Mouse (Mus musculus) limb, embryonic 12.5 days (tissue): ENCODE results near the gene Gm26992. TPM values are rescaled to one million over a fixed set of nuclear protein-coding genes. Genes with fewer than 3 reads are reported as not detected.
A peak's percentile ranks its signal among the peaks of the same experiment; 100 is the strongest.
"Not testable (repeated sequence)": the region's sequence is repeated elsewhere in the genome, so short reads cannot be mapped to it uniquely, and the experiment has no call there.

Experiments
- ATAC-seq: fragments of 200-750 bp; cut with Nextera tagmentation; 2 replicates; pipeline ENCODE4 v1.8.0; 2017; ENCODE audit warnings: low read depth, moderate TSS enrichment; ENCODE audit not compliant: insufficient number of reproducible peaks, insufficient read depth, low FRiP score, low TSS enrichment
- H3K27ac ChIP-seq: fragments of 300-500 bp; sonication (generic); 2 replicates; pipeline ENCODE4 v1.5.1; 2016; ENCODE audit warnings: mild to moderate bottlenecking, moderate library complexity
- H3K27me3 ChIP-seq: fragments of 300-500 bp; sonication (generic); 2 replicates; pipeline ENCODE4 v1.6.1; 2016; ENCODE audit warnings: mild to moderate bottlenecking, moderate library complexity
- H3K36me3 ChIP-seq: fragments of 300-500 bp; sonication (generic); 2 replicates; pipeline ENCODE4 v1.6.1; 2016; ENCODE audit warnings: mild to moderate bottlenecking, moderate library complexity
- H3K4me1 ChIP-seq: fragments of 300-500 bp; sonication (generic); replicated peaks from 2 replicates; pipeline ENCODE4 v1.6.1; 2016
- H3K4me2 ChIP-seq: fragments of 300-500 bp; sonication (generic); 2 replicates; pipeline ENCODE4 v1.6.1; 2016; ENCODE audit warnings: mild to moderate bottlenecking, moderate library complexity
- H3K4me3 ChIP-seq: fragments of 300-500 bp; sonication (generic); replicated peaks from 2 replicates; pipeline ENCODE4 v1.5.1; 2016; ENCODE audit warnings: mild to moderate bottlenecking
- H3K9ac ChIP-seq: fragments of 300-500 bp; sonication (generic); replicated peaks from 2 replicates; pipeline ENCODE4 v1.6.1; 2016; ENCODE audit warnings: mild to moderate bottlenecking, moderate library complexity
- H3K9me3 ChIP-seq: fragments of 300-500 bp; sonication (generic); 2 replicates; pipeline ENCODE4 v1.6.1; 2016; ENCODE audit warnings: mild to moderate bottlenecking, moderate library complexity
- WGBS: fragments of 180-500 bp; shearing (Covaris S2); methylation state at CpG from one replicate; pipeline ENCODE4 v1.1.7; 2016; 5-methylcytosine and 5-hydroxymethylcytosine counted together
- polyA plus RNA-seq: library from polyadenylated mRNA; unstranded; fragments of >200 nt; fragmentation: Nextera tagmentation; extraction: Ambion mirVana; gene quantifications from 2 replicates; pipeline ENCODE4 v1.2.1, GENCODE M21; 2016

Gm26992 gene
- polyA plus RNA-seq, 1 experiment from 2014 or later: not detected

- peak; percentile 52; the same call in 1 of the 2 replicates for ATAC-seq
- H3K27me3 ChIP-seq: peaks cover 30% of the 10 kb centered on the region
- H3K9me3 ChIP-seq: no peaks in the 10 kb centered on the region
- peak overlapping the region; percentile 41 for H3K4me3 ChIP-seq
- H3K36me3 ChIP-seq: no peaks in the 10 kb centered on the region
- H3K27ac ChIP-seq: no peak overlapping the region
- peak overlapping the region; percentile 5; the same call in 1 of the 2 replicates for H3K9ac ChIP-seq
- no peaks in the 10 kb centered on the region for H3K4me1 ChIP-seq
- WGBS: 9% methylated on average over 34 of the region's 34 CpGs
- H3K4me2 ChIP-seq: peak overlapping the region; percentile 72
These were observed 25.8 kb downstream of the Gm26992 start for GRCm38 (mm10) chrX:103447539-103448169.

DNA sequence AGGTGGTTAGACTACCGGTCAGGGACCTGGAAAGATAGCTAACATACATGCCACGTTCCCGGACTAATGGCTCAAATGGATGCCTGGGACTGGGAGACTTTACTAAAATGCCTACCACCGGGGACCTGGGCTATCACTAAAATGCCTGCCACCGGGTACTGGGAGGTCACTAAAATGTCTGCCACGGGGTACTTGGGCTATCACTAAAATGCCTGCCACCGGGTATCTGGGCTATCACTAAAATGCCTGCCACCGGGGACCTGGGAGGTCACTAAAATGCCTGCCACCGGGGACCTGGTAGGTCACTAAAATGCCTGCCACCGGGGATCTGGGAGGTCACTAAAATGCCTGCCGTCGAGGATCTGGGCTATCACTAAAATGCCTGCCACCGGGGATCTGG, 26.6 kb downstream of the Gm26992 start:
- not testable (repeated sequence) for H3K36me3 ChIP-seq, H3K27ac ChIP-seq, ATAC-seq, H3K9me3 ChIP-seq, H3K4me1 ChIP-seq, H3K9ac ChIP-seq
- peaks cover 30% of the 10 kb centered on the region for H3K27me3 ChIP-seq
- WGBS: 54% methylated on average over 12 of the region's 13 CpGs
- H3K4me3 ChIP-seq: peak overlapping the region; percentile 41; the same call in 1 of the 2 replicates
- H3K4me2 ChIP-seq: peak overlapping the region; percentile 72; the same call in 1 of the 2 replicates

DNA sequence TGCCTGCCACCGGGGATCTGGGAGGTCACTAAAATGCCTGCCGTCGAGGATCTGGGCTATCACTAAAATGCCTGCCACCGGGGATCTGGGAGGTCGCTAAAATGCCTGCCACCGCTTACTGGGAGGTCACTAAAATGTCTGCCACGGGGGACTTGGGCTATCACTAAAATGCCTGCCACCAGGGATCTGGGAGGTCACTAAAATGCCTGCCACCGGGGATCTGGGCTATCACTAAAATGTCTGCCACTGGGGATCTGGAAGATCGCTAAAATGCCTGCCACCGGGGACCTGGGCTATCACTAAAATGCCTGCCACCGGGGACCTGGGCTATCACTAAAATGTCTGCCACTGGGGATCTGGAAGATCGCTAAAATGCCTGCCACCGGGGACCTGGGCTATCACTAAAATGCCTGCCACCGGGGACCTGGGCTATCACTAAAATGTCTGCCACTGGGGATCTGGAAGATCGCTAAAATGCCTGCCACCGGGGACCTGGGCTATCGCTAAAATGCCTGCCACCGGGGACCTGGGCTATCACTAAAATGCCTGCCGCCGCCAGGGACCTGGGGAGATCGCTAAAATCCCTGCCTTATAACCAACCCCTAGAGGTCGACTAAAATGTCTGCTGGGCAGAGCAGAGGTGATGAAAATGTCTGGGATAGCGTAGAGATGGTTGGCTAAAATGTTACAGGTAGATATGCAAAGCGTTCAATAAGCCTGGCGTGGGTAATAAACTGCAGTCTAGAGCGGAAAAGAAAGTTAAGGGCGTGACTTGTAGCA, 27.3 kb downstream of the Gm26992 start:
- ATAC-seq, H3K4me1 ChIP-seq, H3K9me3 ChIP-seq, H3K4me2 ChIP-seq, H3K9ac ChIP-seq, H3K4me3 ChIP-seq, H3K36me3 ChIP-seq, H3K27ac ChIP-seq: not testable (repeated sequence)
- WGBS: 73% methylated on average over 20 of the region's 27 CpGs
- H3K27me3 ChIP-seq: peaks cover 30% of the 10 kb centered on the region

DNA sequence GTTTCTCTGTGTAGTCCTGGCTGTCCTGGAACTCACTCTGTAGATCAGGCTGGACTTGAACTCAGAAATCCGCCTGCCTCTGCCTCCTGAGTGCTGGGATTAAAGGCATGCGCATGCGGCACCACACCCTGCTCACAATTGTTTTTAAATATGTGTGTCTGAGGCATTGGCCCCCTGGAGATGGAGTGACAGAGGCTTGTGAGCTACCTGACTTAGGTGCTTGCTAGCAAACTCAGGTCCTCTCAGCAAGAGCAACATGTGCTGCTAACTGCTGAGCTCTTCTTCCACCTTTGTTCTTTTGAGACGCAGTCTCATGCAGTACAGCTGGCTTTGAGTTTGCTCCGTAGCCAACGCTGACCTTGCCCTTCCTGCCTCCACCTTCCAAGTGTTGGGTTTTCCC, 31.0 kb downstream of the Gm26992 start:
- H3K4me1 ChIP-seq: no peaks in the 10 kb centered on the region
- no peak overlapping the region for H3K9ac ChIP-seq
- no peak overlapping the region for H3K27ac ChIP-seq
- no peaks in the 10 kb centered on the region for H3K9me3 ChIP-seq
- H3K36me3 ChIP-seq: no peaks in the 10 kb centered on the region
- WGBS: 83% methylated on average over 6 of the region's 6 CpGs
- peaks cover 11% of the 10 kb centered on the region for H3K27me3 ChIP-seq
- H3K4me2 ChIP-seq: no peak overlapping the region
- ATAC-seq: no peak
- no peak overlapping the region for H3K4me3 ChIP-seq

DNA sequence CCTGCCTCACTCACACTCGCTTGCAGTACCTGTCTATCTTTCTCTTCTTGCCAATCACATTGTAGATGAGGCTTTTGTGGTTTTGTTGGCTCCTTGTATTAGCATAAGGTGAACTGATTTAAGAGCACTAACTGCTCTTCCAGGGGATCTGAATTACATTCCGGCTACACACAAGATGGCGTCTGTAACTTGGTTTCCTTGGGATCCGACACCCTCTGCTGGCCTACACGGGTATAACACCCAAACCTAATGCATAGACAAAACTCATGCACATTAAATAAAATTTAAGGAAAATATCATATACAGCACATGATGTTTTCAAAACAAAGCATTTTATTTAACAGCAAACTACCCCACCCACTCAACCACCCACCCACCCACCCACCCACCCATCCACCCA, 38.2 kb downstream of the Gm26992 start:
- Histone ChIP-seq H3K36me3 (no peaks in the 10 kb centered on the region), H3K4me2 (no peak overlapping the region), H3K9ac (no peak overlapping the region), H3K9me3 (no peaks in the 10 kb centered on the region), H3K4me3 (no peak overlapping the region), H3K27me3 (no peaks in the 10 kb centered on the region), H3K4me1 (no peaks in the 10 kb centered on the region), H3K27ac (no peak overlapping the region)
- no peak for ATAC-seq
- 69% methylated on average over 5 of the region's 5 CpGs for WGBS

- no peaks in the 10 kb centered on the region for H3K27me3 ChIP-seq
- no peak for ATAC-seq
- no peaks in the 10 kb centered on the region for H3K4me1 ChIP-seq
- 83% methylated on average over 2 of the region's 2 CpGs for WGBS
- no peak overlapping the region for H3K9ac ChIP-seq
- H3K9me3 ChIP-seq: no peaks in the 10 kb centered on the region
- no peak overlapping the region for H3K27ac ChIP-seq
- H3K4me3 ChIP-seq: no peak overlapping the region
- H3K36me3 ChIP-seq: no peaks in the 10 kb centered on the region
- no peak overlapping the region for H3K4me2 ChIP-seq
These were observed 47.2 kb downstream of the Gm26992 start for GRCm38 (mm10) chrX:103468998-103469397.

DNA sequence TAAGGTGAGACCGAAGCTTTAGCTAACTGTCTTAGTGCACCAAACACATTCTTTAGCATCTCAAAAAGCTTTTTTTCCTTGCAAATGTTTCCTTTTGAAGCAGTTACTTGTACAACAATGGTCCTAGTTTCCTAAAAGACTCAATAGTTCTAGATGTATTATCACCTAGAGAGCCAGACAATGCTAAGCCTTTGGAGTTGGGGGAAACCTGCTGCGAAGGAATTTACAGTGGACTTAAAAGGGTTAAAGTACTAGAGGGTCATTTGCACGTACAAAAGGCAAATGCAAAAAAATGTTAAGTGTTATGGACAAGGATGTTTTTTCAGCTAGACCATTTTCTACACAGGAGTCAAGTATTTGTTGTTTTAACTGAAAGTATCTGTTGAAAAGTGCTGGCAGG, 50.5 kb downstream of the Gm26992 start:
- H3K9ac ChIP-seq: no peak overlapping the region
- no peak overlapping the region for H3K4me3 ChIP-seq
- no peaks in the 10 kb centered on the region for H3K9me3 ChIP-seq
- H3K27me3 ChIP-seq: no peaks in the 10 kb centered on the region
- no peak for ATAC-seq
- H3K36me3 ChIP-seq: no peaks in the 10 kb centered on the region
- no peaks in the 10 kb centered on the region for H3K4me1 ChIP-seq
- no peak overlapping the region for H3K27ac ChIP-seq
- H3K4me2 ChIP-seq: no peak overlapping the region
- WGBS: 82% methylated on average over 3 of the region's 3 CpGs

DNA sequence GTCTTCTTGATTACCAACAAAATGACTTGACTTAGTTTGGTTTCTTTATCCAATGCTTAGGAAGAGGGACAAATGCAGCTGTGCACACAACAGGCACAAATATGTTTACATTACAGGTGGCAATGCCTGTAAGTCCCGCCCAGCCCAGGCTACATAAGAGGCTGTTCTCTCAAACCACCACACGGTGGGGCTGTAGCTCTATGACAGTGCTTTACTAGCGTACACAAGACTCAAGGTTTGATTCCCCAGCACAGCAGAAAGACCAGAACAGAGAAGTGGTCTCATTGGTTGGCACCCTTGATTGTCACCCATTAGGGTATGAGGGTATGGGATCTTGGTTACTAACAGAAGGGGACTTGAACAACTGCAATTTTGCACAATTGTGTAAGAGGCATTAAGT, 55.7 kb downstream of the Gm26992 start:
- WGBS: 13% methylated on average over 3 of the region's 3 CpGs
- no peak for ATAC-seq
- Histone ChIP-seq H3K4me3 (no peak overlapping the region), H3K27ac (no peak overlapping the region), H3K9ac (no peak overlapping the region), H3K9me3 (no peaks in the 10 kb centered on the region), H3K4me2 (no peak overlapping the region), H3K4me1 (no peaks in the 10 kb centered on the region), H3K36me3 (no peaks in the 10 kb centered on the region), H3K27me3 (no peaks in the 10 kb centered on the region)

DNA sequence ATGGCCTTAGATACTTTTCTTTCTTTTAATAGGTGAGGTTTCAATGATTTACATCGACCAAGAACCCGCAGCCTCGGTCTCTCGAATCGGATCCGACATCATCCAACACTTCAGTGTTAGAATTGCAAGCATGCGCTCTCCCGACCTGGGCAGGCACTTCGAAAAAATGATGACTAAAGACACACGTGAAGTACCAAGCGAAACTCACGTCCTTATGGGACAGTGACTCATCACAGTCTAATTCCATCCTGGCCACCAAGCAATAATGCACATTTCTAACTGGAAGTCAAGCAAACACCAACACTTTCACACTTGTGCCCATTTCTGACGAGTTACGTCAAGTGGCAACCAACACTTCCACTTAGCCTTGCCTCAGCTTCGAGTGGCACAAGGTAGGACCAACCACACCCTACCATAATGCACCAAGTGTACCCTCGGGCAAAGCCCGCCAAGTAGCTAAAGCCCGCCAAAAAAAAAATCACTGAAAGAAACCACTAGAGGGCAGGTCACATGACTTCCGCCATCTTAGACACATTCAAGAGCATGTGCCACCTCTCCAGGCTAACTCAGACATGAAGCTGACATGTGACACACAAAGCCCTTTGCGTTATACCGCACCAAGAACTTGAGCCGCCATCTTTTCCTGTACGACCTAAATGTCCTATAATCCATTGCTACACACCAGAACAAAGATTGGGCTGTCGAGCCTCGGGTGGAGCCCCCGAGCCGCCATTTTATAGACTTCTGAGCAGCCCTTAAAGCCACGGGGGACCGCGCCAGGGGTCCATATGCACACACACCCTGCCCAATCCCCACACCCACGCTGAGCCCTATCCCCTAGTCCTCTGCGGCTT, 59.7 kb downstream of the Gm26992 start:
- peak; percentile 64; the same call in 1 of the 2 replicates for ATAC-seq
- Histone ChIP-seq H3K27ac (peak overlapping the region; percentile 82), H3K9me3 (no peaks in the 10 kb centered on the region), H3K4me3 (peak overlapping the region; percentile 42), H3K36me3 (no peaks in the 10 kb centered on the region), H3K4me1 (no peaks in the 10 kb centered on the region), H3K9ac (peak overlapping the region; percentile 57), H3K4me2 (peak overlapping the region; percentile 49), H3K27me3 (no peaks in the 10 kb centered on the region)
- 74% methylated on average over 32 of the region's 32 CpGs for WGBS

DNA sequence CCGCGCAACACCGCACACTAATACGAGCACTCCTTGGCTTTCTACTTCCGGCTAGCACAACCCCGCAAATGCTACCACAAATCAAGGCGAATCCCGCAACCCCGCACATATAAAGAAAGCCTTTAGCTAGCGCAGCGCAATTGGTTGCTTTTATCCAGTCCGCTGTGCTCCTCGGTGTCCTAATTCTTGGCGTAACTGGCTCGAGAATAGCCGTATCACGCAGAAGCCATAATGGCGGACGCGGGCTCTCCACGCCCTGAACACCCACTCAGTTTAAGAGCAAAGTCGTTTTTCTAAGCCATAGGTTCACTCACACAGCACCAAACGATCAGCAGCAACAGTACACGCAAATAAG, 60.3 kb downstream of the Gm26992 start:
- Histone ChIP-seq H3K27ac (peak overlapping the region; percentile 82), H3K4me1 (no peaks in the 10 kb centered on the region), H3K27me3 (no peaks in the 10 kb centered on the region), H3K4me2 (no peak overlapping the region), H3K9ac (peak overlapping the region; percentile 57), H3K9me3 (no peaks in the 10 kb centered on the region), H3K36me3 (no peaks in the 10 kb centered on the region), H3K4me3 (peak overlapping the region; percentile 42)
- 68% methylated on average over 24 of the region's 24 CpGs for WGBS
- ATAC-seq: no peak

- no peaks in the 10 kb centered on the region for H3K27me3 ChIP-seq
- H3K9me3 ChIP-seq: no peaks in the 10 kb centered on the region
- 69% methylated on average over 17 of the region's 17 CpGs for WGBS
- no peaks in the 10 kb centered on the region for H3K36me3 ChIP-seq
- H3K27ac ChIP-seq: no peak overlapping the region
- ATAC-seq: no peak
- H3K4me3 ChIP-seq: peak overlapping the region; percentile 42
- no peak overlapping the region for H3K9ac ChIP-seq
- H3K4me1 ChIP-seq: no peaks in the 10 kb centered on the region
- H3K4me2 ChIP-seq: peak overlapping the region; percentile 34; the same call in 1 of the 2 replicates
These were observed 61.2 kb downstream of the Gm26992 start for GRCm38 (mm10) chrX:103483047-103483446.
